Mouse (Mus musculus) heart, embryonic 12.5 days (tissue): ENCODE data around the gene Sh3d19. TPM values are rescaled to one million over a fixed set of nuclear protein-coding genes. Genes with fewer than 3 reads are reported as not detected.

Source experiments
- ATAC-seq: fragments of 200-750 bp; cut with Nextera tagmentation; 2 replicates; pipeline ENCODE4 v1.8.0; 2017; ENCODE audit warnings: moderate TSS enrichment, moderate library complexity; ENCODE audit not compliant: insufficient number of reproducible peaks, low FRiP score
- H3K27ac ChIP-seq: fragments of 300-500 bp; sonication (generic); 2 replicates; pipeline ENCODE4 v1.5.1; 2016; ENCODE audit warnings: mild to moderate bottlenecking, moderate library complexity; ENCODE audit not compliant: poor library complexity, severe bottlenecking
- H3K27me3 ChIP-seq: fragments of 300-500 bp; sonication (generic); replicated peaks from 2 replicates; pipeline ENCODE4 v1.6.1; 2016; ENCODE audit warnings: mild to moderate bottlenecking, moderate library complexity
- H3K36me3 ChIP-seq: fragments of 300-500 bp; sonication (generic); 2 replicates; pipeline ENCODE4 v1.6.1; 2016; ENCODE audit warnings: mild to moderate bottlenecking, moderate library complexity
- H3K4me1 ChIP-seq: fragments of 300-500 bp; sonication (generic); replicated peaks from 2 replicates; pipeline ENCODE4 v1.6.1; 2016; ENCODE audit warnings: mild to moderate bottlenecking
- H3K4me2 ChIP-seq: fragments of 300-500 bp; sonication (generic); 2 replicates; pipeline ENCODE4 v1.6.1; 2016; ENCODE audit warnings: mild to moderate bottlenecking, moderate library complexity
- H3K4me3 ChIP-seq: fragments of 300-500 bp; sonication (generic); 2 replicates; pipeline ENCODE4 v1.5.1; 2016; ENCODE audit warnings: mild to moderate bottlenecking
- H3K9ac ChIP-seq: fragments of 300-500 bp; sonication (generic); 2 replicates; pipeline ENCODE4 v1.6.1; 2016; ENCODE audit warnings: mild to moderate bottlenecking, moderate library complexity
- H3K9me3 ChIP-seq: fragments of 300-500 bp; sonication (generic); replicated peaks from 2 replicates; pipeline ENCODE4 v1.6.1; 2016; ENCODE audit warnings: mild to moderate bottlenecking, moderate library complexity
- WGBS: fragments of 180-500 bp; shearing (Covaris S2); methylation state at CpG from one replicate; pipeline ENCODE4 v1.1.7; 2016; 5-methylcytosine and 5-hydroxymethylcytosine counted together
- polyA plus RNA-seq: library from polyadenylated mRNA; unstranded; fragments of >200 nt; fragmentation: Nextera tagmentation; extraction: Ambion mirVana; gene quantifications from 2 replicates; pipeline ENCODE4 v1.2.1, GENCODE M21; 2016

Gene Sh3d19
- polyA plus RNA-seq, 1 experiment from 2014 or later: 16.6 TPM

DNA sequence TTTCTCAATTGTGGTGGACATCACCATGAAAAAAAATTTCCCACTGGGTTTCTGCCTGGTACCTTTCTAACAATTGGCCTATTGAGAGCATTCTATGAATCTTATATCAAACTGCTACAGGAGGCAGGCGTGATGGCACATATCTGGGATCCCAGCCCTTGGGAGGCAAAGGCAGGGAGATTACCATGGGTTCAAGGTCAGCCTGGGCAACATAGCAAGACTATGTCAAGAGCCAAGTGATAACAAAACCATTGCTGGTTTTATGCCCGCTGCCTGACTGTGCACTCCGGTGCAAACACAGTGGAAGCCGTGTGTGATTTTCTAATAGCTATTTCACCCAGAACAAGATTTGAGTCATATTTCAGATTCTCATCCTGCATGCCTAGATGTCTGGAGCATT is 20.0 kb upstream of the Sh3d19 start:
- 80% methylated on average over 4 of the region's 4 CpGs for WGBS
- Histone ChIP-seq H3K4me2 (no peak overlapping the region), H3K4me1 (no peaks in the 10 kb centered on the region), H3K4me3 (no peak overlapping the region), H3K9ac (no peak overlapping the region), H3K36me3 (no peaks in the 10 kb centered on the region), H3K9me3 (peaks cover 5% of the 10 kb centered on the region; the same call in 1 of the 2 replicates), H3K27me3 (no peaks in the 10 kb centered on the region), H3K27ac (no peak overlapping the region)
- no peak for ATAC-seq

DNA sequence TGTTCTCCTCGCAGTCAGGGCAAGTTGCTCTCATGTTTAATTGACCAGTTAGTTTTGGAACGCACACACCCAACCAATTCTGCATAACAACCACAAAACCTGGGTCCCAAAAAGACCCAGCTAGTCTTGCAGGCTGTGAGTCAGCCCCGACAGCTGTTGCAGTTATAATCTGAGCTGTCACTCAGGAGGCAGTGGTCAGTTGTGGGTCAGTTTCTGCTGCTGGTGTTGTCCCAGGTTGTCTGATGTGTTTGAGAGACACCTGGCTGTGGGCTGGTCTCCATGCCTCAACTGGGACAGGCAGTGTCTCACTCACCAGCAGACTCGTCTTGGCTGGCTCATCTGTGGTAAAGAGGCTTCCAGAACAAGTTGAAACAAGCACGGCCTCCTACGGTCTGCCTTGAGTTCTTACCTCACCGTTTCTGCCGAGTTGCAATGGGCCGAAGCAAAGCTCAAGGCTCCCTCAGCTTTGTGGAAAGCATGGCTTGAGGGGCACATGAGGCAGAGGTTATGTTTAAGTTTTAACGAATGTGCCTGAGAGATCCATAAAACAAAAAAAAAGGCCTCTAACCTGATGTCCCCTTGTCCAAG is 18.1 kb upstream of the Sh3d19 start:
- Histone ChIP-seq H3K4me1 (no peaks in the 10 kb centered on the region), H3K9ac (no peak overlapping the region), H3K27me3 (no peaks in the 10 kb centered on the region), H3K9me3 (peaks cover 5% of the 10 kb centered on the region; the same call in 1 of the 2 replicates), H3K27ac (no peak overlapping the region), H3K36me3 (no peaks in the 10 kb centered on the region), H3K4me2 (no peak overlapping the region), H3K4me3 (no peak overlapping the region)
- 83% methylated on average over 10 of the region's 10 CpGs for WGBS
- no peak for ATAC-seq

DNA sequence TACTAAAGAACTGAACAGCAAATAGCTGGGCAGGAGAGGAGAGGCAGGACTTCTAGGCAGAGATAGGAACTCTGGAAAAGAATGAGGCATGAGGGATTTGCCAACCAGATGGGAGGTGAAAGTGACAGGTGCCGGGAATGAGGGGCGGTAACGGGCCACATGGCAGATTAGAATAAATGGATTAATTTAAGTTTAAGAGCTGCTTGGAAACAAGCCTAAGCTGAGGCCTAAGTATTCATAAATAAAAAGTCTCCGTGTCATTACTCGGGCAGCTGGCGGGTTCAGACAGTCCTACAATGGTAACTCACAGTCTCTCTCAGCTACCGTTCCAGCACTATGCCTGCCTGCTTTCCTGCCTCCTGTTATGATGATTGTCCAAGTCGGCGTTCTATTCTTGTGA is 15.6 kb upstream of the Sh3d19 start:
- no peak for ATAC-seq
- H3K4me3 ChIP-seq: no peak overlapping the region
- no peaks in the 10 kb centered on the region for H3K27me3 ChIP-seq
- H3K4me2 ChIP-seq: no peak overlapping the region
- no peak overlapping the region for H3K9ac ChIP-seq
- 88% methylated on average over 9 of the region's 9 CpGs for WGBS
- no peaks in the 10 kb centered on the region for H3K9me3 ChIP-seq
- H3K27ac ChIP-seq: no peak overlapping the region
- no peaks in the 10 kb centered on the region for H3K36me3 ChIP-seq
- H3K4me1 ChIP-seq: no peaks in the 10 kb centered on the region

DNA sequence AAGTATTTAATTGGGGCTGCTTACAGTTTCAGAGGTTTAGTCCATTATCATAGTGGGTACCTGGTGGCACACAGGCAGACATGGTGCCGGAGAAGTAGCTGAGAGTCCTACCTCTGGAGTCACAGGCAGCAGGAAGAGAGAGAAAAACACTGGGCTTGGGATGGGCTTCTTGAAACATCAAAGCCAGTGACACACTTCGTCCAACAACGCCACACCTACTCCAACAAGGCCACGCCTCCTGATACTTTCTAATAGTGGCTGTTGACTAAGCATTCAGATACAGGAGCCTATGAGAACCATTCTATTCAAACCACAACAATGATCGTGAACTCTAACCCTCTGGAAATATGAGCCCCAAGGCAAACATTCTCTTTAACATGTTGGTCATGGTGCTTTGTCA is 15.2 kb upstream of the Sh3d19 start:
- Histone ChIP-seq H3K4me2 (no peak overlapping the region), H3K27me3 (no peaks in the 10 kb centered on the region), H3K27ac (no peak overlapping the region), H3K36me3 (no peaks in the 10 kb centered on the region), H3K9me3 (no peaks in the 10 kb centered on the region), H3K4me3 (no peak overlapping the region), H3K9ac (no peak overlapping the region), H3K4me1 (no peaks in the 10 kb centered on the region)
- ATAC-seq: no peak
- WGBS: 84% methylated on average over 5 of the region's 5 CpGs

DNA sequence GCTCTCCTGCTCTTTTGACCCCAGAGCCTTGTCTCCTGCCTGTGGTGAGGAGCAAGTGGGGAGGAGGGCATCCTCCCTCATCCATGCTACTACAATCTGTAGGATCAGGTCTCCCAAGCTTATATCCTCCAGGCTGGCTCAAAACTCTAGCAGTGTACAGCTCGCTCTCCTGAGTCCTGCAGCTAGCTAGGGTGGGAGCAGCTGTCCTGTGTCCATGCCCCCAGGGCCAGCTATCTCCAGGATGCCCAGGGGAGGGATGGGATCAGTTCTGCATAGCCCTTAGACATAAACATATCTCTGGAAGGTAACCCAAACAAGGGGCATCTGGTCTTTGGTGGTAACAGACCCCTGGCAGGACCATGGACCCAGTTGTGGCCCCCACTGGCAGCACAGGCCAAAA is 11.2 kb upstream of the Sh3d19 start:
- Histone ChIP-seq H3K4me2 (no peak overlapping the region), H3K9ac (no peak overlapping the region), H3K9me3 (peaks cover 5% of the 10 kb centered on the region), H3K4me3 (no peak overlapping the region), H3K27me3 (no peaks in the 10 kb centered on the region), H3K4me1 (no peaks in the 10 kb centered on the region), H3K27ac (no peak overlapping the region), H3K36me3 (no peaks in the 10 kb centered on the region)
- WGBS: 88% methylated on average over 1 of the region's 1 CpGs
- no peak for ATAC-seq

DNA sequence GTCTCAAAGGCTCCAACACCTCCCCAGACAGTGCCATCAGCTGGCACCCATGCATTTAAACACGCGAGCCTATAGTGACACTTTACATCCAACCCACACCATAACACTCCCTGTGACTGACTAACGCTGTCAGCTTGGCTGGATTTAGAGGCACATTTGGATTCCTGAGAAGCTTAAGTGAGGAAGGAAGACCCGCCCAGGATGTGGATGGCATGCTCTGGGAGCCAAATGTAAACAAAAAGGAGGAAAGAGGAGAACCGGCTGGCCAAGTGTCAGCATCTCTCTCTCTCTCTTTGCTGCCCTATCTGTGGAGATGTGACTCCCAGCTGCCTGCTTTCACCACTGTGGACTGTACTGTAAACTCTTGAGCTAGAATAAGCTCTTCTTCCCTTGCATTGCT is 9.8 kb upstream of the Sh3d19 start:
- H3K27me3 ChIP-seq: no peaks in the 10 kb centered on the region
- WGBS: 20% methylated on average over 5 of the region's 5 CpGs
- no peak for ATAC-seq
- H3K27ac ChIP-seq: no peak overlapping the region
- no peaks in the 10 kb centered on the region for H3K4me1 ChIP-seq
- peaks cover 5% of the 10 kb centered on the region for H3K9me3 ChIP-seq
- H3K9ac ChIP-seq: no peak overlapping the region
- no peak overlapping the region for H3K4me2 ChIP-seq
- H3K4me3 ChIP-seq: no peak overlapping the region
- H3K36me3 ChIP-seq: no peaks in the 10 kb centered on the region

DNA sequence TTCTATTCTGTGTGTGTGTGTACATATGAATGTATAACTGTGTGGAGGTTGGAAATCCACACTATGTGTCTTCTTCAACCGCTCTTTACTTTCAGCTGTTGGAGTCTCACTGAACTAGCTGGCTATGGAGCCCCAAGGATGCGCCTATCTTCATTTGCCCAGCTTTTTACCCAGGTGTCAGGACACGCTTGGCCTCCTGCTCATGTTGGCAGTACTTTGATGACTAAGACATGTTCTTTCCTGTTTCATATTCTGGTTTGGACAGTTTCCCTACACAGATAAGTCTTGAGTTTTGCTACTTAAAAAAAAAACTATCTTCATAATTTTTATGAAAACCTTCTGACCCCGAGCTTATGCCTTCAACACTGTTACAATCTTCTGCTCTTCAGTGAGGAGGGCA is 5.4 kb upstream of the Sh3d19 start:
- 81% methylated on average over 4 of the region's 4 CpGs for WGBS
- no peaks in the 10 kb centered on the region for H3K27me3 ChIP-seq

DNA sequence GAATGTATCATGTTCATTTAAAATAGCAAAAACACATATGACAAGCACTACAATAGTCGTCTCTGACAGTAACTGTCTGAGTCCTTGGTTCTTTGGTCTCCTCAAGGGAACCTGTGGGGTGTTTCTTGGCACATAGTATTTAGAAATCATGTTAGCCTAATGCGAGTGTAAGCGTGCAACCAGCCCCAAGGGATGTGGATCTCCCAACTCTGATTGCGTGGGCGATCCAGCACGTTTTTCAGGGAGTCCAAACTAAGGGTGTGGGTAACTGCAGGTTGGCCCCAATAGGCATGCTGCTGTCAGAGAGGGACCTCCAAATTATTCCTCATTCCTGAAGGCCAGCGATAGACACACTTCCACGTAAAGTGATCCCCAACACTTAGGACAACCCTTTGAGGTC is 1.9 kb upstream of the Sh3d19 start:
- no peak overlapping the region for H3K4me3 ChIP-seq
- WGBS: 83% methylated on average over 8 of the region's 8 CpGs
- H3K4me2 ChIP-seq: no peak overlapping the region

More for the DNA sequence above, 5.4 kb upstream of the Sh3d19 start:
- H3K27ac ChIP-seq: no peak overlapping the region
- no peak overlapping the region for H3K4me3 ChIP-seq
- no peaks in the 10 kb centered on the region for H3K36me3 ChIP-seq
- peaks cover 5% of the 10 kb centered on the region for H3K9me3 ChIP-seq
- no peak overlapping the region for H3K4me2 ChIP-seq
- ATAC-seq: no peak
- H3K4me1 ChIP-seq: peaks cover 9% of the 10 kb centered on the region
- no peak overlapping the region for H3K9ac ChIP-seq

DNA sequence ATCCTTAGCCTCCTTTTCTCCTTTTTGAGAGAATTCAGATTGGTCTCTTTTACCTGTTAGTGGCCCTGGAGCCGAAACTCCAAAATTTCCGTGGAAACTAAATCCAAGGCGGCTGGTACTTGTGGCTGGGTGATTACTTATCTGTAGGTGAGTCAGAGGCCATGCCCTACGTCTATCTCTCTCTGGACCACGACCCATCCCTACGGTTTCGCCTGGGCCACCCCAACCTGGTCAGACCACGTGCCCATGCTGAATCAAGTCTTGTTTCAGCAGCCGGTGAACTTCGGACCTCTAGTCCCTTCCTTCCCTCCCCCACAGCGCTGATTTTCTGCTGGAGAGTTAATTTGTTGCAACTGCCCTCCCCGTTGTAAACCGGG is 678 bp downstream of the Sh3d19 start:
- ATAC-seq: no peak
- no peaks in the 10 kb centered on the region for H3K27me3 ChIP-seq
- no peaks in the 10 kb centered on the region for H3K9me3 ChIP-seq
- WGBS: 3% methylated on average over 13 of the region's 13 CpGs
- H3K4me2 ChIP-seq: peak overlapping the region; percentile 79
- no peak overlapping the region for H3K27ac ChIP-seq
- peak overlapping the region; percentile 92 for H3K9ac ChIP-seq
- peaks cover 19% of the 10 kb centered on the region for H3K4me1 ChIP-seq
- peak overlapping the region; percentile 89 for H3K4me3 ChIP-seq
- H3K36me3 ChIP-seq: no peaks in the 10 kb centered on the region

More for the DNA sequence above, 1.9 kb upstream of the Sh3d19 start:
- Histone ChIP-seq H3K27ac (no peak overlapping the region), H3K4me1 (peaks cover 19% of the 10 kb centered on the region), H3K36me3 (no peaks in the 10 kb centered on the region), H3K27me3 (no peaks in the 10 kb centered on the region), H3K9ac (no peak overlapping the region), H3K9me3 (no peaks in the 10 kb centered on the region; the same call in 1 of the 2 replicates)
- no peak for ATAC-seq

DNA sequence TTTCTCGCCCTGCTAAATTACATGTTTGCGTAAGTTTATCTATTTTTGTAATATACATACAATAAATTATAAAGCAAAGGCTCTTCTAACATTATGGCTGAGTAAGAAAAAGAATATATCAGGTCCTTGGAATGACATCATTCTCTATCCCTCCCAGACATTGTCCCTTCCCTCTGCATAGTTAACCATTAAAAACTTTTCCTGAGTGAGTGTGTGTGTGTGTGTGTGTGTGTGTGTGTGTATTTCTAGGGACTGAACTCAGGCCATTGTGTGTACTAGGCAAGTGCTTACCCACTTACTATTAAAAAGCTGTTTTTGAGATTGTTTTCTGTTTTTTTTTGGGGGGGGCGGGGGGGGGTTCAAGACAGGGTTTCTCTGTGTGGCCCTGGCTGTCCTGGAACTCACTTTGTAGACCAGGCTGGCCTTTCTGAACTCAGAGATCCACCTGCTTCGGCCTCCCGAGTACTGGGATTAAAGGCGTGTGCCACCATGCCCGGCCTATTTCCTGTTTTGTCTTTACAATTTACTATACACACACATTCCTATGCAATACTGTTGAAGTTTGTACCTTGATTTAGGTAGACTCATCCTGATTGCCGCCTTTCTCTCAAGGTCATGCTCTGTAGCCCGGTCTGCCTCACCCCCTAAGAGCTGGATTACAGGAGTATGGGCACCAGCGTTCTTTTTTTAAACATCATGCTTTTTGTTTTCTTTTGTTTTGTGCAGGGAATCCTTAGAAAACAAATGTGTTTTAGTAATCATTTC is 2.6 kb downstream of the Sh3d19 start:
- Histone ChIP-seq H3K27ac (no peak overlapping the region), H3K27me3 (no peaks in the 10 kb centered on the region), H3K9me3 (no peaks in the 10 kb centered on the region), H3K36me3 (no peaks in the 10 kb centered on the region), H3K4me2 (no peak overlapping the region), H3K9ac (no peak overlapping the region), H3K4me3 (no peak overlapping the region), H3K4me1 (peaks cover 19% of the 10 kb centered on the region)
- 91% methylated on average over 10 of the region's 10 CpGs for WGBS
- no peak for ATAC-seq

DNA sequence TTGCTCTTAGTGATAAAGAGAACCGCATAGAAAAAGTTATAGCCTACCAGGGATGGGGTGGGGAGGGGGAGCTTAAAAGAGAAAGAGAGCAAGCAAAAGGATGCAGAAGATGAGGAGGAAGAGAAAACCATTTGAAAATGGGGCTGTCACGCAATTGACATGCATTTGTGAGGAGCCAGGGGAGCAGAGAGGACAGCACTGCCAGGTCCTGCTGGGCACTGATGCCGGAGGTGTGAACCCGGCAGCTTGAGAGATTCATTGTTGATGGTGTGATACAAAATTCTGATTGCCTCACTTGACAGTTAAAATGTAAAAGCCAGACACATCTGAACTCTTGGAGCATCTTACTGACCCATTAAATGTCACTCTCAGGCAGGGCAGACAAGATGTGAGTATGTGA is 3.5 kb downstream of the Sh3d19 start:
- ATAC-seq: no peak
- Histone ChIP-seq H3K4me1 (peaks cover 22% of the 10 kb centered on the region), H3K9me3 (no peaks in the 10 kb centered on the region), H3K27me3 (no peaks in the 10 kb centered on the region), H3K27ac (no peak overlapping the region), H3K9ac (no peak overlapping the region), H3K4me3 (no peak overlapping the region), H3K4me2 (no peak overlapping the region), H3K36me3 (no peaks in the 10 kb centered on the region)
- 64% methylated on average over 4 of the region's 4 CpGs for WGBS

DNA sequence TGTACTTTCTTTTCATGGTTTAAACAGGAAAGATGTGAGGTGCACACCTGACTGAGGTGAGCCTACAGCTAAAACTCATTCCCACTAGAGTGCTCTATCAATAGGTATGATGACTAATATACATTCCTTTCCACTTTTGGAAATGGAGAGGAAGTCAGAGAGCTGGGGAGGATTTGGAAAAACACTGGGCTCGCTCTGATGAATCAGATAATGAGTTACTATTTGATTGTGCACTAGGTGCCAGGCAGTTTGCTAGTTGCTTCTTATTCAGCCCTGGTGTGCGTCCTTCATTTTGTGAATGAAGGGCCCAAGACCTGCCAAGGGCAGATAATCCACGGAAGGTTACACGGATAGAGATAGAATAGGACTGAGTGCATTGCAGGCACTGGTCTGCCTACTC is 9.1 kb downstream of the Sh3d19 start:
- Histone ChIP-seq H3K27ac (no peak overlapping the region), H3K36me3 (peaks cover 5% of the 10 kb centered on the region; the same call in 1 of the 2 replicates), H3K4me2 (no peak overlapping the region), H3K9me3 (no peaks in the 10 kb centered on the region), H3K9ac (no peak overlapping the region), H3K4me1 (peaks cover 13% of the 10 kb centered on the region), H3K4me3 (no peak overlapping the region), H3K27me3 (no peaks in the 10 kb centered on the region)
- ATAC-seq: no peak
- 66% methylated on average over 4 of the region's 4 CpGs for WGBS
